Mouse (Mus musculus): ENCODE data around the gene Pgpep1. TPM values are rescaled to one million over a fixed set of nuclear protein-coding genes. Genes with fewer than 3 reads are reported as not detected.
A peak's percentile ranks its signal among the peaks of the same experiment; 100 is the strongest.

The Pgpep1 gene
- polyA plus RNA-seq, 1 experiment from 2014 or later = 33.7 TPM

- no peaks in the 10 kb centered on the region for H3K27me3 ChIP-seq (replicated peaks)
- H3K9ac ChIP-seq = peak within 1 kb of the TSS; percentile 99
- H3K4me3 ChIP-seq = peak within 1 kb of the TSS; percentile 77
- WGBS = under 1% methylated on average over 61 of the region's 69 CpGs
- peak within 1 kb of the TSS; percentile 87 for H3K4me2 ChIP-seq
- ATAC-seq (ENCODE audit: extremely low read depth, insufficient number of reproducible peaks, low FRiP score, low TSS enrichment) = peak; percentile 84
- H3K9me3 ChIP-seq = no peaks in the 10 kb centered on the region
- peaks cover 64% of the 10 kb centered on the region for H3K4me1 ChIP-seq
- H3K27ac ChIP-seq (replicated peaks) = peak within 1 kb of the TSS; percentile 100
- peaks cover 26% of the 10 kb centered on the region for H3K36me3 ChIP-seq
These were observed 38.3 kb upstream of the Pgpep1 start, which contains the start of gene Jund for GRCm38 (mm10) chr8:70698310-70699109. TSS of gene Jund (plus strand) at chr8:70698949.

- 65% methylated on average over 12 of the region's 12 CpGs for WGBS
- ATAC-seq (ENCODE audit: extremely low read depth, insufficient number of reproducible peaks, low FRiP score, low TSS enrichment) = no peak
- peak overlapping the region; percentile 100 for H3K27ac ChIP-seq (replicated peaks)
- peak overlapping the region; percentile 82 for H3K9ac ChIP-seq
- no peaks in the 10 kb centered on the region for H3K27me3 ChIP-seq (replicated peaks)
- H3K4me1 ChIP-seq = peaks cover 60% of the 10 kb centered on the region
- H3K9me3 ChIP-seq = no peaks in the 10 kb centered on the region
- peaks cover 17% of the 10 kb centered on the region for H3K36me3 ChIP-seq
- peak overlapping the region; percentile 66 for H3K4me2 ChIP-seq
- peak overlapping the region; percentile 77 for H3K4me3 ChIP-seq
These were observed 37.4 kb upstream of the Pgpep1 start for GRCm38 (mm10) chr8:70697366-70698250.

- ATAC-seq (ENCODE audit: extremely low read depth, insufficient number of reproducible peaks, low FRiP score, low TSS enrichment) = no peak
- peaks cover 11% of the 10 kb centered on the region for H3K36me3 ChIP-seq
- peak overlapping the region; percentile 82 for H3K9ac ChIP-seq
- H3K9me3 ChIP-seq = no peaks in the 10 kb centered on the region
- peaks cover 59% of the 10 kb centered on the region for H3K4me1 ChIP-seq
- peak overlapping the region; percentile 32 for H3K4me3 ChIP-seq
- peak overlapping the region; percentile 100 for H3K27ac ChIP-seq (replicated peaks)
- H3K27me3 ChIP-seq (replicated peaks) = no peaks in the 10 kb centered on the region
- peak overlapping the region; percentile 66 for H3K4me2 ChIP-seq
- 47% methylated on average over 4 of the region's 4 CpGs for WGBS
These were observed 36.8 kb upstream of the Pgpep1 start for GRCm38 (mm10) chr8:70696946-70697345.

- H3K4me1 ChIP-seq = peaks cover 59% of the 10 kb centered on the region
These were observed 36.1 kb upstream of the Pgpep1 start for GRCm38 (mm10) chr8:70696019-70696885.

GRCm38 (mm10) chr8:70695318-70696018 is 35.3 kb upstream of the Pgpep1 start:
- Histone ChIP-seq H3K27me3 (replicated peaks) (no peaks in the 10 kb centered on the region), H3K27ac (replicated peaks) (peak overlapping the region; percentile 100), H3K4me3 (no peak overlapping the region), H3K4me2 (peak overlapping the region; percentile 66), H3K4me1 (peaks cover 55% of the 10 kb centered on the region), H3K36me3 (no peaks in the 10 kb centered on the region), H3K9me3 (no peaks in the 10 kb centered on the region), H3K9ac (peak overlapping the region; percentile 82)
- ATAC-seq (ENCODE audit: extremely low read depth, insufficient number of reproducible peaks, low FRiP score, low TSS enrichment) = no peak
- 36% methylated on average over 32 of the region's 32 CpGs for WGBS

More at GRCm38 (mm10) chr8:70696019-70696885, 36.1 kb upstream of the Pgpep1 start:
- peak; percentile 23; the same call in 1 of the 2 replicates for ATAC-seq (ENCODE audit: extremely low read depth, insufficient number of reproducible peaks, low FRiP score, low TSS enrichment)
- Histone ChIP-seq H3K4me3 (peak overlapping the region; percentile 32), H3K27ac (replicated peaks) (peak overlapping the region; percentile 100), H3K9me3 (no peaks in the 10 kb centered on the region), H3K27me3 (replicated peaks) (no peaks in the 10 kb centered on the region), H3K4me2 (peak overlapping the region; percentile 66), H3K9ac (peak overlapping the region; percentile 82), H3K36me3 (peaks cover 4% of the 10 kb centered on the region)
- 3% methylated on average over 31 of the region's 31 CpGs for WGBS

GRCm38 (mm10) chr8:70693636-70694035 is 33.4 kb upstream of the Pgpep1 start:
- ATAC-seq (ENCODE audit: extremely low read depth, insufficient number of reproducible peaks, low FRiP score, low TSS enrichment) = no peak
- Histone ChIP-seq H3K4me2 (no peak overlapping the region), H3K9me3 (no peaks in the 10 kb centered on the region), H3K4me3 (no peak overlapping the region), H3K27me3 (replicated peaks) (no peaks in the 10 kb centered on the region), H3K9ac (no peak overlapping the region), H3K4me1 (peaks cover 61% of the 10 kb centered on the region), H3K27ac (replicated peaks) (0 out of 2 replicates have a peak overlapping the region, but pooled peaks have one; percentile 12), H3K36me3 (no peaks in the 10 kb centered on the region)
- 59% methylated on average over 5 of the region's 5 CpGs for WGBS

GRCm38 (mm10) chr8:70691727-70692231 is 31.6 kb upstream of the Pgpep1 start:
- no peak for ATAC-seq (ENCODE audit: extremely low read depth, insufficient number of reproducible peaks, low FRiP score, low TSS enrichment)
- H3K27me3 ChIP-seq (replicated peaks) = no peaks in the 10 kb centered on the region
- H3K4me1 ChIP-seq = peaks cover 47% of the 10 kb centered on the region
- H3K36me3 ChIP-seq = no peaks in the 10 kb centered on the region
- H3K4me3 ChIP-seq = peak overlapping the region; percentile 48
- H3K9me3 ChIP-seq = no peaks in the 10 kb centered on the region
- H3K4me2 ChIP-seq = peak overlapping the region; percentile 74
- H3K27ac ChIP-seq (replicated peaks) = peak overlapping the region; percentile 65
- peak overlapping the region; percentile 80 for H3K9ac ChIP-seq
- 4% methylated on average over 20 of the region's 20 CpGs for WGBS

GRCm38 (mm10) chr8:70691230-70691629 is 31.0 kb upstream of the Pgpep1 start:
- peak overlapping the region; percentile 48 for H3K4me3 ChIP-seq

GRCm38 (mm10) chr8:70689892-70690390 is 29.8 kb upstream of the Pgpep1 start:
- H3K4me3 ChIP-seq = no peak overlapping the region
- H3K36me3 ChIP-seq = no peaks in the 10 kb centered on the region
- H3K27ac ChIP-seq (replicated peaks) = no peak overlapping the region
- H3K9ac ChIP-seq = peak overlapping the region; percentile 1; the same call in 1 of the 2 replicates
- no peaks in the 10 kb centered on the region for H3K27me3 ChIP-seq (replicated peaks)
- no peak for ATAC-seq (ENCODE audit: extremely low read depth, insufficient number of reproducible peaks, low FRiP score, low TSS enrichment)
- H3K4me2 ChIP-seq = no peak overlapping the region
- H3K4me1 ChIP-seq = peaks cover 29% of the 10 kb centered on the region
- H3K9me3 ChIP-seq = no peaks in the 10 kb centered on the region
- WGBS = 72% methylated on average over 5 of the region's 5 CpGs

More at GRCm38 (mm10) chr8:70691230-70691629, 31.0 kb upstream of the Pgpep1 start:
- Histone ChIP-seq H3K36me3 (no peaks in the 10 kb centered on the region), H3K4me1 (peaks cover 42% of the 10 kb centered on the region), H3K4me2 (peak overlapping the region; percentile 74), H3K9me3 (no peaks in the 10 kb centered on the region), H3K27ac (replicated peaks) (peak overlapping the region; percentile 65; the same call in 1 of the 2 replicates), H3K27me3 (replicated peaks) (no peaks in the 10 kb centered on the region), H3K9ac (peak overlapping the region; percentile 80)
- WGBS = 69% methylated on average over 4 of the region's 4 CpGs
- no peak for ATAC-seq (ENCODE audit: extremely low read depth, insufficient number of reproducible peaks, low FRiP score, low TSS enrichment)

- Histone ChIP-seq H3K27ac (replicated peaks) (no peak overlapping the region), H3K4me3 (no peak overlapping the region), H3K4me2 (no peak overlapping the region), H3K36me3 (no peaks in the 10 kb centered on the region), H3K9ac (no peak overlapping the region), H3K27me3 (replicated peaks) (no peaks in the 10 kb centered on the region), H3K9me3 (no peaks in the 10 kb centered on the region), H3K4me1 (peaks cover 21% of the 10 kb centered on the region)
- 79% methylated on average over 3 of the region's 3 CpGs for WGBS
- no peak; the same call in 1 of the 2 replicates for ATAC-seq (ENCODE audit: extremely low read depth, insufficient number of reproducible peaks, low FRiP score, low TSS enrichment)
These were observed 27.9 kb upstream of the Pgpep1 start for GRCm38 (mm10) chr8:70688136-70688535.
